Mouse (Mus musculus): ENCODE measurements at regions not wholly inside any gene's neighbourhood (a gene's known extent, or its start where the extent isn't known, plus 50 kb on each side); places are given as distances from the start of the nearest gene placed in this dataset.

- no peak for ATAC-seq (ENCODE audit: extremely low read depth, insufficient number of reproducible peaks, low FRiP score, poor library complexity, severe bottlenecking)
Observed at GRCm38 (mm10) chr15:97515773-97516172, 189.9 kb downstream of the Rpap3 start.

GRCm38 (mm10) chr15:97507656-97508306 is 197.8 kb downstream of the Rpap3 start:
- ATAC-seq (ENCODE audit: extremely low read depth, insufficient number of reproducible peaks, low FRiP score, poor library complexity, severe bottlenecking) = no peak

DNA sequence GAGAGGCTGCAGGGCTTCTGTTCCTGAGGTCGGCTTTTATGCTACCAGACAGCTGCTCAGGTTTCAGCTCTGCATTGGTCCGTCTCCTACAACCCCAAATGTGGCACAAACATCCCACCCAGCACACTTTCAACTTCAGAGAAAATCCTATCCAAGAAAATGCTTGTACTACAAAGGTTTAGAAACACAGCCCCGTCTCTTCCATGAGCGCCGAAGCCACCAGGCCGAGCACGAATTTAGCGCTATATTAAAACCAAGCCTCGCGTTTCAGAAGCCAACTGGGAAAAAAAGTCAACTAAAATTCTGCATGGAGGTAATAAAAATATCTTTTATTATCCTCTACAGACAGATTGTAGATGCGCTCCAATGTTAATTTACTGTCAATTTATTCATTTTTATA is 198.4 kb downstream of the Rpap3 start:
- no peak for ATAC-seq (ENCODE audit: extremely low read depth, insufficient number of reproducible peaks, low FRiP score, poor library complexity, severe bottlenecking)

GRCm38 (mm10) chr15:97505715-97506114 is 199.9 kb downstream of the Rpap3 start:
- no peak for ATAC-seq (ENCODE audit: extremely low read depth, insufficient number of reproducible peaks, low FRiP score, poor library complexity, severe bottlenecking)

GRCm38 (mm10) chr15:97504325-97504724 is 201.3 kb downstream of the Rpap3 start:
- ATAC-seq (ENCODE audit: extremely low read depth, insufficient number of reproducible peaks, low FRiP score, poor library complexity, severe bottlenecking) = no peak

DNA sequence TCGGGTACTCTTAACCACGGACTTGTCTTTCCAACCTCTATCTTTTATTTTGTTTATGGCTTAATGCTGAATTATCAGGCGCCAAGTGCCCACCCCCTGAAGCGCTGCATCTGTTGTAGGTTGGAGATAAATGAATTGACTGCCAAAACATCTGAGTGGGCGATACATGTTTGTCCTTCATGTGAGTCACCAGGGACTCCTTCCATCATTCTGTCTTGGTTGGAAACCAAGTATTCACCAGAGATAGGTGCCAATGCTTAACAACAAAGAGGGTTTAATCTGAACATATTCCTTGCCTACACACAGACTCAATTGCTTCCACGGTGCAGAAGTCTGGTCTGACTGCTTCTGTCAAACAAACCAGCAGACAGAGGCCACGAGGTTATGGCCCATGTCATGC is 203.6 kb downstream of the Rpap3 start:
- no peak for ATAC-seq (ENCODE audit: extremely low read depth, insufficient number of reproducible peaks, low FRiP score, poor library complexity, severe bottlenecking)

DNA sequence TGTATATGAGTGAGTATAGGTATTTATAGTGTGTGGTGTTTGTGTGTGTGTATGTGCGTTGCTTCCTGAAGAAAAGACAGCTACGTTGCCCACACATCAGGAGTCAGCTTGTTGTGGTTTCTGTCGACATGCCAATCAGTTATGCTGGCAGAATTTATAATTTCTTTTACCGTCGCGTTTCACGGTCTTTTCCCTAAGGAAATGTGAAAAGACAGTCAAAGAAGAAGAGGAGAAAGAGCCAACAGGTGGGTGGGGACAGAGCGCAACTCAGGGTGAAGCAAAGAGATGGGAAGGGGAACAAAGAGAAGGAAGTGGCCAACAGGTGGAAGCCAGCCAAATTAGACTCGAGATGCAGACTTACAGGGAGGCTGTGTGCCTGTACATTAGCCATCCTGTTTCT is 204.2 kb downstream of the Rpap3 start:
- no peak; the same call in 1 of the 2 replicates for ATAC-seq (ENCODE audit: extremely low read depth, insufficient number of reproducible peaks, low FRiP score, poor library complexity, severe bottlenecking)

- ATAC-seq (ENCODE audit: extremely low read depth, insufficient number of reproducible peaks, low FRiP score, poor library complexity, severe bottlenecking) = no peak
Observed at GRCm38 (mm10) chr15:97499821-97500385, 205.7 kb downstream of the Rpap3 start.

- ATAC-seq (ENCODE audit: extremely low read depth, insufficient number of reproducible peaks, low FRiP score, poor library complexity, severe bottlenecking) = no peak
Observed at GRCm38 (mm10) chr15:97499240-97499639, 206.4 kb downstream of the Rpap3 start.

GRCm38 (mm10) chr15:97498375-97498774 is 207.2 kb downstream of the Rpap3 start:
- ATAC-seq (ENCODE audit: extremely low read depth, insufficient number of reproducible peaks, low FRiP score, poor library complexity, severe bottlenecking) = peak; percentile 79

DNA sequence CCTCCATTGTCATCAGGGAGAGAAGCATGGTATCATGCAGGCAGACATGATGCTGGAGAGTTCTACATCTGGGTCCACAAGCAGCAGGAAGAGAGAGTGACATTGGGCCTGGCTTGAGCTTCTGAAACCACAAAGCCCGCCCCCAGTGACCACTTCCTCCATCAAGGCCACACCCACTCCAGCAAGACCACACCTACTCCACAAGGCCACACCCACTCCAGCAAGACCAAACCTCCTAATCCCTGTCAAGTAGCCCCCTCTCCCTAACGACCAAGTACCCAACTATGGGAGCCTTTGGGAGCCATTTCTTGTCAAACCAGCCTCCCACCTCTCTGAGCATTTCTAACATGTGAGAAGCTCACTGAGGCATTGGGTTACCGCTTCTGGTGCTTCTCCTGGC is 209.6 kb downstream of the Rpap3 start:
- no peak for ATAC-seq (ENCODE audit: extremely low read depth, insufficient number of reproducible peaks, low FRiP score, poor library complexity, severe bottlenecking)

GRCm38 (mm10) chr15:97493340-97493739 is 212.3 kb downstream of the Rpap3 start:
- no peak for ATAC-seq (ENCODE audit: extremely low read depth, insufficient number of reproducible peaks, low FRiP score, poor library complexity, severe bottlenecking)

DNA sequence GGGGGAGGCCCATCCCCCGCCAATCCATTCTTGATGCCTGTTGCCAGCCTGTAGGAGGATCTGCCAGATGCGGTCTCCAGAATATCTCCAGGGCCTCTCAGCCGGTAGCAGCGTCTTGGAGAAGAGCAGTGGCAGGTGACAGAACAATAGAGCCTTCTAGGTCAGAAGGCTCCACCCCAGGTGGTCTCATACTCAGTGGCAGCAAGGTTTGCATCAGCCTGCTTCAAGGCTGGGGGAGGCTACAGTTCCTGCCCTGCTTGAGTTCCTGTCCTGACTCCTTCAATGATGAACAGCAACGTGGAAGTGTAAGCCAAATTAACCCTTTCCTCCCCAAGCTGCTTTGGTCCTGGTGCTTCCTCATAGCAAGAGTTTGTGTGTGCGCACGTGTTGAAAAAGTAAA is 213.8 kb downstream of the Rpap3 start:
- no peak for ATAC-seq (ENCODE audit: extremely low read depth, insufficient number of reproducible peaks, low FRiP score, poor library complexity, severe bottlenecking)

DNA sequence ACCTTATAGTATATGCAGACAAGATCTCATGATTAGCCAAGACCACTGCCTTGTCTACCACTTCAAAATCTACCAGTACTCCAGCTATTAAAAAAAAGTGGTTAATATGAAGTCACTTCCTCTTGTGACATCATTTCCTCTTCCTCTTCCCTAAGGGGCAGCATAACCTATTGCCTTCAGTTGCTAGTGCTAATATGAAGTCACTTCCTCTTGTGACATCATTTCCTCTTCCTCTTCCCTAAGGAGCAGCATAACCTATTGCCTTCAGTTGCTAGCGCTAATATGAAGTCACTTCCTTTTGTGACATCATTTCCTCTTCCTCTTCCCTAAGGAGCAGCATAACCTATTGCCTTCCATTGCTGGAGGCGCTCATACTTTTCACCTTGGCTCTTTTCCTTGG is 218.2 kb downstream of the Rpap3 start:
- ATAC-seq (ENCODE audit: extremely low read depth, insufficient number of reproducible peaks, low FRiP score, poor library complexity, severe bottlenecking) = peak; percentile 84

DNA sequence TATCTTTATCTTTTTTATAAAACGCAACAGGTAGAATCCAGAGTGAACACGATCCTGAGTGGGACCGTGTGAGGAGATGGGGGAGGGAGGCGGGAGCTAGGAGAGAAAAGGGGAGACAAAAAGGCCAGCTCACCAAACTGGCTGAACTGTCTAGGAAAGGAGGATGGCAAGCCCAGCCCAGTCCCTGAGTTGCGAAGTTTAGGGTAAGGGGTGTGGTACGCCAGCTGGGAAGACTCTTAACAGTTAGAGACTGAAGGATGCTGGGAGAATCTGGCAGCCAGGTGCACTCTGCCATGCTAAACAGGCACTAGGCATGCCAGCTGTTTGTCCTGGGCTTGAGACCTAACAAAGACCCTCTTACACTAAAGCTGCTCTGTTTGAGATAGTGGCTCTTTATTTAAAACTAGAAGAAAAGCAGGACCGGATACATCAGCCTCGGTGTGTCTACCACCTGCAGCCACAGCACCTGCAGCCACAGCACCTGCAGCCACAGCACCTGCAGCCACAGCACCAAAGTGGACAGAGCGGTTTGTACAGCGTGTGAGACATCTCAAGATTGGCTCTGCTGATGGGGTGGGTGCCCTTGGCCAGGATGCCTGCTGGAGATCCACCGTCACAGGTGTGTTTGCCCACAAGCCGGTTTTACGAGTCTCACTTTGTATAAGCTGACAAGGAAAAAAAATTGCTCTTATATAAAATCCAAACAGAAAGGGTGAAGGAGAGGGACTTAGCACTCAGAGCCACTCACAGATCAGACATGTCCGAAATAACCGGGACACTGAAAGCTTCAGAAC is 225.1 kb upstream of the Amigo2 start:
- no peak for ATAC-seq (ENCODE audit: extremely low read depth, insufficient number of reproducible peaks, low FRiP score, poor library complexity, severe bottlenecking)

- no peak for ATAC-seq (ENCODE audit: extremely low read depth, insufficient number of reproducible peaks, low FRiP score, poor library complexity, severe bottlenecking)
Observed at GRCm38 (mm10) chr15:97471476-97471875, 224.4 kb upstream of the Amigo2 start.

GRCm38 (mm10) chr15:97469684-97470344 is 222.7 kb upstream of the Amigo2 start:
- ATAC-seq (ENCODE audit: extremely low read depth, insufficient number of reproducible peaks, low FRiP score, poor library complexity, severe bottlenecking) = peak; percentile 82

GRCm38 (mm10) chr15:97468732-97469683 is 221.9 kb upstream of the Amigo2 start:
- ATAC-seq (ENCODE audit: extremely low read depth, insufficient number of reproducible peaks, low FRiP score, poor library complexity, severe bottlenecking) = peak; percentile 41
